Mouse (Mus musculus): ENCODE results near the gene Asxl2. TPM values are rescaled to one million over a fixed set of nuclear protein-coding genes. Genes with fewer than 3 reads are reported as not detected.

Asxl2 gene
- 19.4 and 20.6 TPM in 2 replicates for polyA plus RNA-seq (2016; fragmentation: Nextera tagmentation; extraction: Ambion mirVana)

GRCm38 (mm10) chr12:3426530-3427034, at the start of gene Asxl2:
TSS of gene Asxl2 (plus strand) at chr12:3426857.
- Histone ChIP-seq H3K4me3 (replicated peaks) (peak within 1 kb of the TSS; percentile 78), H3K4me1 (replicated peaks) (peaks cover 15% of the 10 kb centered on the region), H3K9me3 (no peaks in the 10 kb centered on the region), H3K4me2 (peak within 1 kb of the TSS; percentile 61), H3K9ac (replicated peaks) (peak within 1 kb of the TSS; percentile 85), H3K36me3 (peaks cover 15% of the 10 kb centered on the region), H3K27ac (peak within 1 kb of the TSS; percentile 96), H3K27me3 (no peaks in the 10 kb centered on the region)
- ATAC-seq (ENCODE audit: insufficient number of reproducible peaks, insufficient read depth, low FRiP score, low TSS enrichment, low read depth), result peak; percentile 96
- under 1% methylated on average over 53 of the region's 53 CpGs for WGBS

GRCm38 (mm10) chr12:3377190-3377589, 49.5 kb upstream of the Asxl2 start:
- no peaks in the 10 kb centered on the region for H3K9me3 ChIP-seq
- no peak overlapping the region for H3K4me2 ChIP-seq
- H3K9ac ChIP-seq (replicated peaks), result no peak overlapping the region
- H3K4me1 ChIP-seq (replicated peaks), result no peaks in the 10 kb centered on the region
- no peak overlapping the region for H3K27ac ChIP-seq
- H3K36me3 ChIP-seq, result peaks cover 65% of the 10 kb centered on the region
- no peaks in the 10 kb centered on the region for H3K27me3 ChIP-seq
- ATAC-seq (ENCODE audit: insufficient number of reproducible peaks, insufficient read depth, low FRiP score, low TSS enrichment, low read depth), result no peak
- no peak overlapping the region for H3K4me3 ChIP-seq (replicated peaks)
- 29% methylated on average over 3 of the region's 3 CpGs for WGBS

GRCm38 (mm10) chr12:3377755-3378154, 48.9 kb upstream of the Asxl2 start:
- WGBS, result 82% methylated on average over 5 of the region's 5 CpGs
- H3K4me3 ChIP-seq (replicated peaks), result no peak overlapping the region
- no peaks in the 10 kb centered on the region for H3K27me3 ChIP-seq
- no peaks in the 10 kb centered on the region for H3K4me1 ChIP-seq (replicated peaks)
- ATAC-seq (ENCODE audit: insufficient number of reproducible peaks, insufficient read depth, low FRiP score, low TSS enrichment, low read depth), result no peak
- no peaks in the 10 kb centered on the region for H3K9me3 ChIP-seq
- no peak overlapping the region for H3K9ac ChIP-seq (replicated peaks)
- no peak overlapping the region for H3K4me2 ChIP-seq
- no peak overlapping the region for H3K27ac ChIP-seq
- peaks cover 66% of the 10 kb centered on the region for H3K36me3 ChIP-seq

- no peak for ATAC-seq (ENCODE audit: insufficient number of reproducible peaks, insufficient read depth, low FRiP score, low TSS enrichment, low read depth)
- H3K4me1 ChIP-seq (replicated peaks), result no peaks in the 10 kb centered on the region
- no peaks in the 10 kb centered on the region for H3K27me3 ChIP-seq
- 71% methylated on average over 1 of the region's 1 CpGs for WGBS
- no peak overlapping the region for H3K27ac ChIP-seq
- no peak overlapping the region for H3K4me3 ChIP-seq (replicated peaks)
- peaks cover 74% of the 10 kb centered on the region for H3K36me3 ChIP-seq
- no peak overlapping the region for H3K4me2 ChIP-seq
- no peak overlapping the region for H3K9ac ChIP-seq (replicated peaks)
- H3K9me3 ChIP-seq, result no peaks in the 10 kb centered on the region
Measured at GRCm38 (mm10) chr12:3384860-3385259, 41.8 kb upstream of the Asxl2 start.

GRCm38 (mm10) chr12:3385271-3385670, 41.4 kb upstream of the Asxl2 start:
- Histone ChIP-seq H3K36me3 (peaks cover 76% of the 10 kb centered on the region), H3K4me2 (no peak overlapping the region), H3K27ac (no peak overlapping the region), H3K9me3 (no peaks in the 10 kb centered on the region), H3K4me3 (replicated peaks) (no peak overlapping the region), H3K27me3 (no peaks in the 10 kb centered on the region), H3K9ac (replicated peaks) (no peak overlapping the region), H3K4me1 (replicated peaks) (no peaks in the 10 kb centered on the region)
- no peak for ATAC-seq (ENCODE audit: insufficient number of reproducible peaks, insufficient read depth, low FRiP score, low TSS enrichment, low read depth)
- 89% methylated on average over 6 of the region's 6 CpGs for WGBS

- H3K9ac ChIP-seq (replicated peaks), result no peak overlapping the region
- no peak overlapping the region for H3K4me3 ChIP-seq (replicated peaks)
- ATAC-seq (ENCODE audit: insufficient number of reproducible peaks, insufficient read depth, low FRiP score, low TSS enrichment, low read depth), result no peak
- peaks cover 80% of the 10 kb centered on the region for H3K36me3 ChIP-seq
- H3K9me3 ChIP-seq, result no peaks in the 10 kb centered on the region
- no peak overlapping the region for H3K27ac ChIP-seq
- 83% methylated on average over 10 of the region's 10 CpGs for WGBS
- H3K27me3 ChIP-seq, result no peaks in the 10 kb centered on the region
- no peaks in the 10 kb centered on the region for H3K4me1 ChIP-seq (replicated peaks)
- H3K4me2 ChIP-seq, result no peak overlapping the region
Measured at GRCm38 (mm10) chr12:3385940-3386339, 40.7 kb upstream of the Asxl2 start.

- no peaks in the 10 kb centered on the region for H3K9me3 ChIP-seq
- no peak overlapping the region for H3K9ac ChIP-seq (replicated peaks)
- no peaks in the 10 kb centered on the region for H3K4me1 ChIP-seq (replicated peaks)
- H3K27me3 ChIP-seq, result no peaks in the 10 kb centered on the region
- H3K36me3 ChIP-seq, result peaks cover 72% of the 10 kb centered on the region
- WGBS, result 88% methylated on average over 16 of the region's 16 CpGs
- no peak for ATAC-seq (ENCODE audit: insufficient number of reproducible peaks, insufficient read depth, low FRiP score, low TSS enrichment, low read depth)
- H3K4me2 ChIP-seq, result no peak overlapping the region
- H3K4me3 ChIP-seq (replicated peaks), result no peak overlapping the region
- H3K27ac ChIP-seq, result no peak overlapping the region
Measured at GRCm38 (mm10) chr12:3387891-3388290, 38.8 kb upstream of the Asxl2 start.

- Histone ChIP-seq H3K27me3 (no peaks in the 10 kb centered on the region), H3K4me2 (no peak overlapping the region), H3K27ac (no peak overlapping the region), H3K36me3 (peaks cover 80% of the 10 kb centered on the region), H3K9me3 (no peaks in the 10 kb centered on the region), H3K9ac (replicated peaks) (no peak overlapping the region), H3K4me1 (replicated peaks) (no peaks in the 10 kb centered on the region), H3K4me3 (replicated peaks) (no peak overlapping the region)
- ATAC-seq (ENCODE audit: insufficient number of reproducible peaks, insufficient read depth, low FRiP score, low TSS enrichment, low read depth), result no peak
- WGBS, result 92% methylated on average over 12 of the region's 12 CpGs
Measured at GRCm38 (mm10) chr12:3389394-3389793, 37.3 kb upstream of the Asxl2 start.

- Histone ChIP-seq H3K27ac (no peak overlapping the region), H3K9ac (replicated peaks) (no peak overlapping the region), H3K36me3 (peaks cover 83% of the 10 kb centered on the region), H3K4me3 (replicated peaks) (no peak overlapping the region), H3K27me3 (no peaks in the 10 kb centered on the region), H3K9me3 (no peaks in the 10 kb centered on the region), H3K4me2 (no peak overlapping the region), H3K4me1 (replicated peaks) (no peaks in the 10 kb centered on the region)
- 88% methylated on average over 2 of the region's 2 CpGs for WGBS
- ATAC-seq (ENCODE audit: insufficient number of reproducible peaks, insufficient read depth, low FRiP score, low TSS enrichment, low read depth), result no peak
Measured at GRCm38 (mm10) chr12:3390071-3390470, 36.6 kb upstream of the Asxl2 start.

- no peak overlapping the region for H3K27ac ChIP-seq
- no peak overlapping the region for H3K4me2 ChIP-seq
- no peak overlapping the region for H3K4me3 ChIP-seq (replicated peaks)
- no peaks in the 10 kb centered on the region for H3K9me3 ChIP-seq
- 32% methylated on average over 12 of the region's 12 CpGs for WGBS
- no peak; the same call in 1 of the 2 replicates for ATAC-seq (ENCODE audit: insufficient number of reproducible peaks, insufficient read depth, low FRiP score, low TSS enrichment, low read depth)
- no peaks in the 10 kb centered on the region for H3K27me3 ChIP-seq
- H3K4me1 ChIP-seq (replicated peaks), result no peaks in the 10 kb centered on the region
- peaks cover 84% of the 10 kb centered on the region for H3K36me3 ChIP-seq
- no peak overlapping the region for H3K9ac ChIP-seq (replicated peaks)
Measured at GRCm38 (mm10) chr12:3390577-3391262, 35.9 kb upstream of the Asxl2 start.

- H3K27me3 ChIP-seq, result no peaks in the 10 kb centered on the region
- WGBS, result 59% methylated on average over 1 of the region's 1 CpGs
- no peaks in the 10 kb centered on the region for H3K9me3 ChIP-seq
- no peak for ATAC-seq (ENCODE audit: insufficient number of reproducible peaks, insufficient read depth, low FRiP score, low TSS enrichment, low read depth)
- no peaks in the 10 kb centered on the region for H3K4me1 ChIP-seq (replicated peaks)
- no peak overlapping the region for H3K4me3 ChIP-seq (replicated peaks)
- no peak overlapping the region for H3K9ac ChIP-seq (replicated peaks)
- H3K27ac ChIP-seq, result no peak overlapping the region
- peaks cover 81% of the 10 kb centered on the region for H3K36me3 ChIP-seq
- no peak overlapping the region for H3K4me2 ChIP-seq
Measured at GRCm38 (mm10) chr12:3391276-3391675, 35.4 kb upstream of the Asxl2 start.

- Histone ChIP-seq H3K4me2 (no peak overlapping the region), H3K27ac (no peak overlapping the region), H3K36me3 (peaks cover 71% of the 10 kb centered on the region), H3K4me3 (replicated peaks) (no peak overlapping the region), H3K4me1 (replicated peaks) (no peaks in the 10 kb centered on the region), H3K27me3 (no peaks in the 10 kb centered on the region), H3K9me3 (no peaks in the 10 kb centered on the region), H3K9ac (replicated peaks) (no peak overlapping the region)
- WGBS, result 85% methylated on average over 4 of the region's 4 CpGs
- no peak for ATAC-seq (ENCODE audit: insufficient number of reproducible peaks, insufficient read depth, low FRiP score, low TSS enrichment, low read depth)
Measured at GRCm38 (mm10) chr12:3393140-3393539, 33.5 kb upstream of the Asxl2 start.

All from limb, embryonic 12.5 days (tissue).